Mouse (Mus musculus): ENCODE data around the gene St6galnac3. TPM values are rescaled to one million over a fixed set of nuclear protein-coding genes. Genes with fewer than 3 reads are reported as not detected.

St6galnac3 gene
- polyA plus RNA-seq, 1 experiment from 2014 or later, result 38.3 TPM

DNA sequence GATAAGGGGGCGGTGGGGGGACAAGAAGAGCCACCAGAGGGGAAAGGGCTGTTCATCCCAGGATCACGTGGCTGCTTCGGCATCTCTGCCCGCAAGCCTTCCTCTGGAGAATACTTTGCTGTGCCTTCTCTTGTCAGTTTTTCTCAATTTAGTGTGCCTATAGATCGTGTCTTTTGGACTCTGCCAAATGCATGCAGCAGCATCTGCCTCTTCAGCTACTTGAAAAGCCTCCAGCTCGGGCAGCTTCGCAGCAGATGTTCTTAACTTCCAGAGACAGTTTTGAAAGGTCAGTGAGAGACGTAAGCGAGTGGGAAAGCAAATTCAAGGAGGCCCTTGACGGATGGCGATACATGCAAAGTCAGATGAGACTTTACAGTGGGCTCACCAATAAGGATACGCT, 385.9 kb downstream of the St6galnac3 start:
- H3K4me2 ChIP-seq, result no peak overlapping the region
- H3K4me3 ChIP-seq (replicated peaks), result no peak overlapping the region
- no peaks in the 10 kb centered on the region for H3K4me1 ChIP-seq (replicated peaks)
- no peaks in the 10 kb centered on the region for H3K36me3 ChIP-seq
- no peak overlapping the region for H3K9ac ChIP-seq (replicated peaks)
- no peaks in the 10 kb centered on the region for H3K9me3 ChIP-seq
- H3K27ac ChIP-seq, result no peak overlapping the region
- 82% methylated on average over 12 of the region's 12 CpGs for WGBS
- H3K27me3 ChIP-seq, result no peaks in the 10 kb centered on the region
- no peak for ATAC-seq (ENCODE audit: insufficient number of reproducible peaks, insufficient read depth, low FRiP score, low TSS enrichment, low read depth)

DNA sequence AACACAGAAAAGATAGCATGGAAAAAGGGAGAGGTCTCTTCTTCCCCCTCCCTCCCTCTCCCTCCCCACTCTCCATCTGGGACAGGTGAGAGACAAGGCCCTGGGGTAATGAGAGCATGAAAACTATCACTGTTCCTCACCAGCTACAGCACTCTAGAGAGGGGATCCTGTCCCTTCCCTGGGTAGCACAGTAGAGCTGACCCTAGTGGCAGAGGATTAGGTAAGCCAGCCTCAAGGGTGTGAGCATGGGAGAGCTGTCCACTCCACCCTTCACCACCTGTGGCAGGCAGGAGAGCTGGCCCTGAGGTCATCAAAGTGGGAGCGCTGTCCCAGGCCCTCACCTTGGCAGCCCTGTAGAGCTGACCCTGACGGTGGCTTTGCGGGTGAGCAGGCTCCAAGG, 387.2 kb downstream of the St6galnac3 start:
- Histone ChIP-seq H3K4me1 (replicated peaks) (no peaks in the 10 kb centered on the region), H3K9ac (replicated peaks) (no peak overlapping the region), H3K9me3 (no peaks in the 10 kb centered on the region), H3K27me3 (no peaks in the 10 kb centered on the region), H3K36me3 (no peaks in the 10 kb centered on the region), H3K27ac (no peak overlapping the region), H3K4me2 (no peak overlapping the region), H3K4me3 (replicated peaks) (no peak overlapping the region)
- no peak for ATAC-seq (ENCODE audit: insufficient number of reproducible peaks, insufficient read depth, low FRiP score, low TSS enrichment, low read depth)
- WGBS, result 87% methylated on average over 3 of the region's 3 CpGs

DNA sequence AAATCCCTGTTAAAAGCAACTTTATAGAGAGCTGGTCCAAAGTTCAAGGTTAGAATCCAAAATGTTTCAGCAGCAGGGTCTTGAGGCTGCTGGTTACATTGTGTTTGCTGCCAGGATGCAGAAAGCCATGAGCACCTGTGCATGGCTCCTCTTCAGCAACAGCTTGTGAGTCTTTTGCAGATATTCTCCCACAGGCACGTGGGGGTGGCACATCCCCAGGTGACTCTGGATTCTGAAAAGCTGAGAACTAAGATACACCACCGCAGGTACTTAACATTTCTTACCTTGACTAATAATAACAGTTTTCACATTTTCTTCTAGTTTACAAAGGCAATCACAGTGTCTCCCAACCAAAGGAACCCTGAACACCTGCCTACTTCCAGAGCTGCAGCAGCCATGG, 387.8 kb downstream of the St6galnac3 start:
- no peak overlapping the region for H3K27ac ChIP-seq
- ATAC-seq (ENCODE audit: insufficient number of reproducible peaks, insufficient read depth, low FRiP score, low TSS enrichment, low read depth), result no peak
- H3K9ac ChIP-seq (replicated peaks), result no peak overlapping the region
- no peak overlapping the region for H3K4me2 ChIP-seq
- H3K27me3 ChIP-seq, result no peaks in the 10 kb centered on the region
- no peaks in the 10 kb centered on the region for H3K4me1 ChIP-seq (replicated peaks)
- WGBS, result 89% methylated on average over 2 of the region's 2 CpGs
- no peaks in the 10 kb centered on the region for H3K36me3 ChIP-seq
- H3K9me3 ChIP-seq, result no peaks in the 10 kb centered on the region
- H3K4me3 ChIP-seq (replicated peaks), result no peak overlapping the region

DNA sequence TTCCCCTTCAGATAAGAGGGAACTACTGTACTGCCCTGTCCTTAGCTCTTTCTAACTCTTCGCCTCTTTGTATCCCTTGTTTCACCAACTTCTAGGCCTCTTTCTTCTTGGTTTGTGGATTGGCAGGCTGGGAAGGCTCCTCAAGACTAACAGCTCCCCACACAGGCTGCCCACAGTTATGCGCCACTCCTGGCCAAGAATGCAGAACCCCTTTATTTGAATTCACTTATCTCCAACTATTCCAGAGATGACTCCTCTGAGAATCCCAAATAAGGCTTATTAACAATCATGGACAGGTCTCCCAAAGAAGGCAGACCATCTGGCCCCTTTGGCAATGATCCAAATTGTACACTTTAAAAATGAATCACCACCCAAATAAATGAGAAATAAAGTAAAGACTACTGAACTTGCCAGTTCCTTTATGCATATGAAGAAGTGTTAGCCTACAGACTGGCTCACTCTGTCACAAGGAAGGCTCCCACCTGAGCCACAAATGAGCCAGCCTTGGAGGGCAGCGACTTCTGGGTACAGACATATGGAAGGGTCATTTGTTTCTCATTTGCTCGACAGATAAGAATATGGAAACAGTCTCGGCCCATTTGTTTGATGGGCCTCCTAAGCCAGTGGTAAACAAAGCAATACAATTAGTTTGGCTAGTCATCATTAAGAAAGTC, 390.7 kb downstream of the St6galnac3 start:
- ATAC-seq (ENCODE audit: insufficient number of reproducible peaks, insufficient read depth, low FRiP score, low TSS enrichment, low read depth), result no peak
- no peaks in the 10 kb centered on the region for H3K9me3 ChIP-seq
- 63% methylated on average over 5 of the region's 5 CpGs for WGBS
- H3K4me3 ChIP-seq (replicated peaks), result no peak overlapping the region
- no peak overlapping the region for H3K27ac ChIP-seq
- H3K4me2 ChIP-seq, result no peak overlapping the region
- no peaks in the 10 kb centered on the region for H3K4me1 ChIP-seq (replicated peaks)
- no peaks in the 10 kb centered on the region for H3K27me3 ChIP-seq
- no peak overlapping the region for H3K9ac ChIP-seq (replicated peaks)
- H3K36me3 ChIP-seq, result no peaks in the 10 kb centered on the region

DNA sequence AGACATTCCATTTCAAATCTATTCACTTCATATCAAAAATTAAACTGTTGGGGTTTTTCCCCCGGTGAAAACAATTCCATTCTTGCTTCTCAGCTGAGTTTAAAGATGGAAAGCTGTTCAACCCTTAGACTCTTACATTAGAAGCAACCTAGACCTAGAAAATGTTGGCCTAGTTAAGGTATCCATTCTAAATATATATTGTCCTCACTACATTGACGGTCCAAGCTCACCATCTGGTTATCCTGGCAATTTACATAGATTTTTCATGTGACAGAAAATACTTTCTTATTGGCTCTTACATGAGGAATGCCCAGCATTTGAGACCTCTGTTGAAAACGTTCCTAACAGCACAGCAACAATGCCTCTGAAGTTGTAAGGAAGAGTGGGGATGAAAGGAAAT, 400.7 kb downstream of the St6galnac3 start:
- H3K4me1 ChIP-seq (replicated peaks), result no peaks in the 10 kb centered on the region
- no peak overlapping the region for H3K4me3 ChIP-seq (replicated peaks)
- no peaks in the 10 kb centered on the region for H3K36me3 ChIP-seq
- H3K4me2 ChIP-seq, result no peak overlapping the region
- H3K9me3 ChIP-seq, result no peaks in the 10 kb centered on the region
- 73% methylated on average over 3 of the region's 3 CpGs for WGBS
- ATAC-seq (ENCODE audit: insufficient number of reproducible peaks, insufficient read depth, low FRiP score, low TSS enrichment, low read depth), result no peak
- H3K27me3 ChIP-seq, result no peaks in the 10 kb centered on the region
- H3K27ac ChIP-seq, result no peak overlapping the region
- no peak overlapping the region for H3K9ac ChIP-seq (replicated peaks)

DNA sequence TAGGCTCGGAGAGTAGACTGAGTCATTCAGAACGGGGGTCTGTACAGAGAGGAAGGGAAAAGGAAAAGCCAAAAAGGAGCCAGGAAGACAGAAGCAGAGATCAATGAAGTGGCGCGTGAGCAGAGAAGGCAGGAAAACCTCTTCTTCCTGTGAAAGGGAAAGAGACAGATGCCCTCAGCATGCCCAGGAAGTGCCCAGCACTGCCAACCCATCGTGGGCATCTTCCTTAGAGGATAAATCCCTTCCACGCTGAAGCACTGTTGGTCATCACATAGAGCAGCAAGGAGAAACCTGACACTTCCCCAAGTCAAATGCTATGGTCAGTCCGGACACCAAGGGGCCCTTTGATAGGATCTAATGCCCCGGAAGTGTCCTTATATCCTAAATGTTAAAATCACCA, 401.5 kb downstream of the St6galnac3 start:
- Histone ChIP-seq H3K4me3 (replicated peaks) (no peak overlapping the region), H3K4me1 (replicated peaks) (no peaks in the 10 kb centered on the region), H3K27me3 (no peaks in the 10 kb centered on the region), H3K4me2 (no peak overlapping the region), H3K9ac (replicated peaks) (no peak overlapping the region), H3K9me3 (no peaks in the 10 kb centered on the region), H3K36me3 (no peaks in the 10 kb centered on the region), H3K27ac (no peak overlapping the region)
- 79% methylated on average over 8 of the region's 8 CpGs for WGBS
- no peak for ATAC-seq (ENCODE audit: insufficient number of reproducible peaks, insufficient read depth, low FRiP score, low TSS enrichment, low read depth)

DNA sequence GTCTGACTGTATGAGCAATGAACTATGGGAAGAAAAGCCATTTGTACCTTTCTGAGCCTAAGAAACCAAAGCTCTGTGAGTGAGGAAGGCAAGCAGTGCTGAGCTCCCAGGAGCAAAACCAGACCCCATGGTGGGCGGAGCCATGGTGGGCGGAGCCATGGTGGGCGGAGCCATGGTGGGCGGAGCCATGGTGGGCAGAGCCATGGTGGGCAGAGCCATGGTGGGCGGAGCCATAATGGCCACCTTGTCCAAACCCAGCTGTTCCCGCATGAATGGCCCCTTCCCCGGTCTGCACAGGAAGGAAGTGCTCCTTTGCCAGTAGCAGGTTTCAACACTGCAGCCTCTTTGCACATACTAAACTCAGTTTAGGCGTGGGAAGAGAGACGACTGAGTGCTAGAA, 411.4 kb downstream of the St6galnac3 start:
- no peak overlapping the region for H3K9ac ChIP-seq (replicated peaks)
- H3K4me2 ChIP-seq, result no peak overlapping the region
- no peaks in the 10 kb centered on the region for H3K27me3 ChIP-seq
- 78% methylated on average over 9 of the region's 9 CpGs for WGBS
- H3K27ac ChIP-seq, result no peak overlapping the region
- H3K36me3 ChIP-seq, result no peaks in the 10 kb centered on the region
- H3K9me3 ChIP-seq, result no peaks in the 10 kb centered on the region
- no peak overlapping the region for H3K4me3 ChIP-seq (replicated peaks)
- ATAC-seq (ENCODE audit: insufficient number of reproducible peaks, insufficient read depth, low FRiP score, low TSS enrichment, low read depth), result no peak
- H3K4me1 ChIP-seq (replicated peaks), result no peaks in the 10 kb centered on the region

DNA sequence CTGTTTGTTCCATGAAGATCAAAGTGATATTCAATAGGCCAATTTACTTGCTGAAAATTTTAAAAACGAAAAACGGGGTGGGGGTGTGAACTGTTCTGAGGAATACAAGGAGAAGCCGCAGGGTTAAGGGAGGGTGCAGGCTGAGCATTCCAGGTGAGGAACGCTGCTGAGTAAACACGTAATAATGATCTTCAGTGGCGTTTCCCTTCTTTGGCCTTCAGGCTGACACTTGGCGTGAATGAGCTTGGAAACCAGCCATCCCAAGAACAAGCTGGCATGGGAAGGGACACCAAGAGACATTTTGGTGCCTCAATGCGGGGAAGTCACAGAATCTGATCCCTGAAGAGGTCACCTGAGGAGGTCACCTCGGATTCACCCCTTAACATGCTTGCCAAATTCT, 411.8 kb downstream of the St6galnac3 start:
- H3K27ac ChIP-seq, result no peak overlapping the region
- H3K9ac ChIP-seq (replicated peaks), result no peak overlapping the region
- 94% methylated on average over 9 of the region's 9 CpGs for WGBS
- no peaks in the 10 kb centered on the region for H3K9me3 ChIP-seq
- H3K4me3 ChIP-seq (replicated peaks), result no peak overlapping the region
- ATAC-seq (ENCODE audit: insufficient number of reproducible peaks, insufficient read depth, low FRiP score, low TSS enrichment, low read depth), result no peak
- H3K4me2 ChIP-seq, result no peak overlapping the region
- H3K4me1 ChIP-seq (replicated peaks), result no peaks in the 10 kb centered on the region
- no peaks in the 10 kb centered on the region for H3K27me3 ChIP-seq
- no peaks in the 10 kb centered on the region for H3K36me3 ChIP-seq

DNA sequence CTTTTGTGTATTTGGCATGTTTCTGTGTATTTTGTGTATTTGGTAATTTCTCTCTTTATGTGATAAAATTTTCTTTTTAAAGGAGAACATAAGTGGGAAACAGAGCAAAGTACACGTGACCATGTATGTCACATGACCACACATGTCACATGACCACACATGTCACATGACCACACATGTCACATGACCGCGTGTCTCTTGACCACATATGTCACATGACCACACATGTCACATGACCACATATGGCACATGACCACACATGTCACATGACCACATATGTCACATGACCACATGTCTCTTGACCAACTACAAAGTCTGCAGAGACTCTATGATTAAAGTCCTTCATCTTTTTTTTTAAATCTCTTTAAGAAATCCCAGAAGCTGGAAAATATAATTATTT, 413.0 kb downstream of the St6galnac3 start:
- ATAC-seq (ENCODE audit: insufficient number of reproducible peaks, insufficient read depth, low FRiP score, low TSS enrichment, low read depth), result no peak
- no peak overlapping the region for H3K9ac ChIP-seq (replicated peaks)
- no peaks in the 10 kb centered on the region for H3K4me1 ChIP-seq (replicated peaks)
- H3K36me3 ChIP-seq, result no peaks in the 10 kb centered on the region
- H3K4me2 ChIP-seq, result no peak overlapping the region
- no peaks in the 10 kb centered on the region for H3K27me3 ChIP-seq
- H3K9me3 ChIP-seq, result no peaks in the 10 kb centered on the region
- no peak overlapping the region for H3K27ac ChIP-seq
- WGBS, result 92% methylated on average over 3 of the region's 3 CpGs
- no peak overlapping the region for H3K4me3 ChIP-seq (replicated peaks)

DNA sequence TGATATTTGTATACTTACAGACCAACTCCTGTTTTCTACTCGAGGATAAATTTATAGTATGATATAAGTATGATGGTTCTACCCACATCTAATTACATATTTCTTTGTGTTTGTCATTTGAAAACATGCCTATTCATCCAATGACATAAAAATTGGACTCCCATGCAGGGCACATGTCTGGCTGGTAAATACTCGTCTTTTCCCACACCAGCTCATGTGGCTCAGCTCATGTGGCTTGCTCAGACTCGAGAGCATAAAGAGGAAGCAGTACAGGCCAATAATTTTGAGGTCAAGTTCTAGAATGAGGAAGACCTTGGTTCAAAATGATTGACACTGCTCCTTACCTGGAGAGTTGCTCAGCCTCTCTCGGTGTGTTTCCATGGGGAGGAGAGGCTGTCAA, 416.6 kb downstream of the St6galnac3 start:
- Histone ChIP-seq H3K27me3 (no peaks in the 10 kb centered on the region), H3K4me3 (replicated peaks) (no peak overlapping the region), H3K36me3 (no peaks in the 10 kb centered on the region), H3K4me2 (no peak overlapping the region), H3K4me1 (replicated peaks) (no peaks in the 10 kb centered on the region), H3K9me3 (no peaks in the 10 kb centered on the region), H3K9ac (replicated peaks) (no peak overlapping the region), H3K27ac (no peak overlapping the region)
- no peak for ATAC-seq (ENCODE audit: insufficient number of reproducible peaks, insufficient read depth, low FRiP score, low TSS enrichment, low read depth)
- 84% methylated on average over 4 of the region's 4 CpGs for WGBS

DNA sequence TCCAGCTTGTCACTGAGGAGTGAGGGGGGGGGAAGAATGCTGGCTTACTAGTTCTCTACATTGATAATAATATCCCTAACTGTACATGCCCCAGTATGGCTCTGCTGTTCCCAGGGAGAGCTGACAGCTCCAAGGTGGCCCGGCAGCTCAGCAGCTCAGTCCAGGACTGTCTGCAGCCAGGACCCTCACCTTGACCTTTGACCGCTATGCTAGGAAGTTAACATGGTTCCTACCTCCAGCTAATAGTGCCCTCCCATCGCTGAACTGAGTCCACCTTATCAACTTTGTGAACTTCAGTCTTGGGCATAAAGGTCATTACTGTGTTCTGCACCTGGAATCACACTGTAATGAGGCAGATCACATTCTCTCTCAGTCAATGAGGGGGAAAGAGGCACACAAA, 419.8 kb downstream of the St6galnac3 start:
- Histone ChIP-seq H3K27ac (no peak overlapping the region), H3K27me3 (no peaks in the 10 kb centered on the region), H3K9ac (replicated peaks) (no peak overlapping the region), H3K4me2 (no peak overlapping the region), H3K9me3 (no peaks in the 10 kb centered on the region), H3K4me1 (replicated peaks) (no peaks in the 10 kb centered on the region), H3K4me3 (replicated peaks) (no peak overlapping the region), H3K36me3 (no peaks in the 10 kb centered on the region)
- WGBS, result 74% methylated on average over 3 of the region's 3 CpGs
- no peak for ATAC-seq (ENCODE audit: insufficient number of reproducible peaks, insufficient read depth, low FRiP score, low TSS enrichment, low read depth)

DNA sequence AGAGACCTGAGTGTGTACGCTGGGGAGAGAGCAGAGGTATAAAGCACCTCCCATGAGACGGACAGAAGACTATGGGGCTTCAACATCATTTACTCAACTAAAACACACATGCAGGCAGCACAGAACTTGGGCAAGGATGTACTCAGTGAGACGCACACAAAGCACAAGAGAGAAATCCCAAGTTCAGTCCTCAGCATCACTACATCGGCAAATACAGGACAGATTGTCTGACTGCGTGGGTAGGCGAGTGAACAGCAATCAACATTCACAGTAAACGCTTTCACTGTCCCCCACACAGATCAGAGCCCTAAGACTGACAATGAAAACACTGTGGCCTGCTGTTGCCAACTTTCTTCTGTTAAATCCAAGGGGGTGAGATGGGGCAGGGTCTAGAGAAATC, 422.6 kb downstream of the St6galnac3 start:
- no peaks in the 10 kb centered on the region for H3K4me1 ChIP-seq (replicated peaks)
- H3K27ac ChIP-seq, result no peak overlapping the region
- no peak overlapping the region for H3K4me3 ChIP-seq (replicated peaks)
- no peaks in the 10 kb centered on the region for H3K36me3 ChIP-seq
- H3K27me3 ChIP-seq, result no peaks in the 10 kb centered on the region
- H3K9ac ChIP-seq (replicated peaks), result no peak overlapping the region
- no peak for ATAC-seq (ENCODE audit: insufficient number of reproducible peaks, insufficient read depth, low FRiP score, low TSS enrichment, low read depth)
- WGBS, result 90% methylated on average over 7 of the region's 7 CpGs
- H3K4me2 ChIP-seq, result no peak overlapping the region
- no peaks in the 10 kb centered on the region for H3K9me3 ChIP-seq

Data from limb, embryonic 12.5 days (tissue).